Mouse (Mus musculus): Measurements from ENCODE around the gene Slfn9.

DNA sequence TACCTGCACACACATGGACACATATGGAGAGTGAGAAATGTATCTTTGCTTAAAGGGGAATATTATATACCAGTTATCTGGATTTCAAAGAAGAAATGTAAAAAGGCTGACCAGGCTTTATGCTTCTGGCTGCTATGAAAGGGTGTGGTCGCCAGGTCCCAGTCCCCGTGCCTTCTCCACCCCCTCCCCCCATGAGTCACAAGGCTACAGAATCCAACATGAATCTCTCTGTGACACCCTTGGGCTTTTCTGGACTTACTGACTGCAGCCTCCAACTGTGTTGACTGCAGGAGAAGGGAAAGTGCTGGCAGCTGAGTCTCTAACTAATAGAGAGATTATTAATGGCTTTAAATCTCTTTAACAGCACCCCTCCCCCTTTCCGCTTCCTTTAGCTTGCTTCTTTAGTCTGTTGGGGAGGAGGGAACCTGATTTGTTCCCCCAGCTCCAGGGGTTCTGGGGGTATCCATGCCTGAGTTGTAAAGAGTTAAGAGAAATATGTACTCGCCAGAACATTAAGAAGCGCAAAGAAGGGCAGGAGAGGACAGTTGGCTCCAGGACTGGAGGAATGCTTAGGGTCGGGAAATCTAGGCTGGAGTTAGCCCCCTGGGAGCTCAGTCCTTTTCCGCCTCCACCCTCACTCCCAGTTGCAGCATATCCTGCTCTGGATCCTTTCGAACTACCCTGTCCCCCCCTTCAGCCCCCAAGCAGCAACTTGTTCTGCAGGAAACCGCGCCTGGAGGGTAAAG, 40.7 kb downstream of the Slfn9 start, which contains the start of gene Slfn5:
- no peak for TF ChIP-seq CHD2 (IDR thresholded peaks at IDR 0.05; ENCODE audit: low read depth, low read length)
- no peak for TF ChIP-seq MAFK (IDR thresholded peaks at IDR 0.05; ENCODE audit: insufficient read depth, low read depth, low read length)
- TF ChIP-seq ZNF384 (IDR thresholded peaks at IDR 0.05; ENCODE audit: low read depth, low read length): no peak
- no peak for TF ChIP-seq ZC3H11A (IDR thresholded peaks at IDR 0.05; ENCODE audit: borderline replicate concordance, low read depth, low read length)

All from ES-E14 (cell line).